Mouse (Mus musculus) neural tube, embryonic 12.5 days (tissue): ENCODE data around the gene Wwc1. TPM values are rescaled to one million over a fixed set of nuclear protein-coding genes. Genes with fewer than 3 reads are reported as not detected.

Source experiments
- ATAC-seq: fragments of 200-750 bp; cut with Nextera tagmentation; 2 replicates; pipeline ENCODE4 v1.8.0; 2017; ENCODE audit warnings: low read depth, mild to moderate bottlenecking, moderate TSS enrichment, moderate library complexity; ENCODE audit not compliant: low FRiP score
- H3K27ac ChIP-seq: fragments of 300-500 bp; sonication (generic); 2 replicates; pipeline ENCODE4 v1.5.1; 2016
- H3K27me3 ChIP-seq: fragments of 300-500 bp; sonication (generic); replicated peaks from 2 replicates; pipeline ENCODE4 v1.6.1; 2016; ENCODE audit warnings: mild to moderate bottlenecking
- H3K36me3 ChIP-seq: fragments of 300-500 bp; sonication (generic); 2 replicates; pipeline ENCODE4 v1.6.1; 2016; ENCODE audit warnings: mild to moderate bottlenecking
- H3K4me1 ChIP-seq: fragments of 300-500 bp; sonication (generic); 2 replicates; pipeline ENCODE4 v1.6.1; 2016
- H3K4me2 ChIP-seq: fragments of 300-500 bp; sonication (generic); replicated peaks from 2 replicates; pipeline ENCODE4 v1.6.1; 2016; ENCODE audit warnings: mild to moderate bottlenecking
- H3K4me3 ChIP-seq: fragments of 300-500 bp; sonication (generic); 2 replicates; pipeline ENCODE4 v1.5.1; 2016
- H3K9ac ChIP-seq: fragments of 300-500 bp; sonication (generic); 2 replicates; pipeline ENCODE4 v1.6.1; 2016; ENCODE audit warnings: mild to moderate bottlenecking
- H3K9me3 ChIP-seq: fragments of 300-500 bp; sonication (generic); 2 replicates; pipeline ENCODE4 v1.6.1; 2016; ENCODE audit warnings: mild to moderate bottlenecking
- WGBS: fragments of 180-500 bp; shearing (Covaris S2); methylation state at CpG from one replicate; pipeline ENCODE4 v1.1.7; 2016; 5-methylcytosine and 5-hydroxymethylcytosine counted together
- polyA plus RNA-seq: library from polyadenylated mRNA; unstranded; fragments of >200 nt; fragmentation: Nextera tagmentation; extraction: Ambion mirVana; gene quantifications from 2 replicates; pipeline ENCODE4 v1.2.1, GENCODE M21; 2016

The Wwc1 gene
- polyA plus RNA-seq, 1 experiment from 2014 or later = 15.5 TPM

DNA sequence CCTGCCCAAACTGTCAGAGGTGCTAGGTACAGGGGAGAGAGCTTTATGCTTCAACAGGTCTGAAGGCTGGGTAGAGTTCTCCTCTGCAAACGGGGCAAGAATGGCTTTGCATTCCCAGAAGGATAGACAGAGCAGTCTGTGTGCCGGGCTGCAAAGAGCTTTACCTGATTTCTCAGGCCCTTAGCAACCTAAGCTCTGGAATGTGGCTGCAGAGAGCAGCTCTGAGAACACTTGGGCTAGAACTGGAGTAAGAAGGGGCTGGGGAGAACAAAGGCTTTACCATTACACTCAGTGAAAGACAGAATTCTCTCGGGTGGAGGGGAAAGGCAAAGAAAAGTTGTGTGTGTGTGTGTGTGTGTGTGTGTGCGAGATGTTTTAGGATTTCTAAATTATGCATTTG, 86.9 kb downstream of the Wwc1 start:
- H3K9ac ChIP-seq = no peak overlapping the region
- ATAC-seq = no peak

DNA sequence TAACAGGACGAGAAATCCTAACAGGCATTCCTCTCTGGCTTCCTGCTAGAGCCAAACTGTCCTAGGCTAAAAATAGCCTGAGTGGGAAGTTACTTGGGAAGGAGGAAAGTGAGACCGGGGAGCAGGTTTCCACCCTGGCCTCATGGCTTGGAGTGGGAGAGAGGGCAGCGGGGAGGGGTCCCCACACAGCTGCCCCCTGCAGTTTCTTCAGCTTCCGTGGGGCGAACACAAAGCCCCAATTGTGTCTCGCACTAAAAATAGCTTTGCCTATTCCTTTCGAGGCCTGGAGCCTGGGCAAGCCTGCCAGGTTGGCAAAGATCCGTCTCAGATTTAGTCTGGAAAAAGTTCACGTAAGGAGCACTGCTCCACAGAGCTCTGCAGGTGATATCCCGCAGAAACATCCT, 87.3 kb downstream of the Wwc1 start:
- Histone ChIP-seq H3K4me1 (peaks cover 24% of the 10 kb centered on the region), H3K4me3 (no peak overlapping the region), H3K27me3 (no peaks in the 10 kb centered on the region), H3K4me2 (no peak overlapping the region), H3K9me3 (no peaks in the 10 kb centered on the region), H3K27ac (no peak overlapping the region; the same call in 1 of the 2 replicates), H3K36me3 (0 out of 2 replicates have a peak, but pooled peaks cover 11% of the 10 kb centered on the region), H3K9ac (no peak overlapping the region)
- WGBS = 34% methylated on average over 10 of the region's 10 CpGs
- ATAC-seq = no peak

More for the DNA sequence above, 86.9 kb downstream of the Wwc1 start:
- no peaks in the 10 kb centered on the region for H3K27me3 ChIP-seq
- peaks cover 24% of the 10 kb centered on the region for H3K4me1 ChIP-seq
- 0 out of 2 replicates have a peak, but pooled peaks cover 11% of the 10 kb centered on the region for H3K36me3 ChIP-seq
- H3K4me3 ChIP-seq = no peak overlapping the region
- peak overlapping the region; percentile 42; the same call in 1 of the 2 replicates for H3K27ac ChIP-seq
- no peak overlapping the region for H3K4me2 ChIP-seq
- 34% methylated on average over 4 of the region's 4 CpGs for WGBS
- no peaks in the 10 kb centered on the region for H3K9me3 ChIP-seq

DNA sequence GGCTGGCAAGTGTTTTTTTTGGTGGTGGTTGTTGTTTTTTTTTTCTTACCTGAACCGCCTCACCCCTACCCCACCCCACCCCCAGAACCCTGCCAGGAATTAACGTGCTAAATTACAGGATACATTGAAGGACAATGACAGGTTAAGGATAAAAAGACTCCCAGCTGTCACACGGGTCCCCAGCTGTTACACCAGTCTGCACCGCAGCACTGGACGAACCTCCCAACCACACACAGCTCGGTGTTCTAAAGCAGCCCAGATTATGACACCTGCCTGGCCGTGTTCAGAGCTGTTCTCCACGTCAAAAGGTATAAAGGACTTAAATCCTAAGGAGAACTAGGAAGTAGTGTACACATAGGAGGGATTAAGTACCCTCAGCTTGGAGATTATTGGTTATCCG, 88.0 kb downstream of the Wwc1 start:
- H3K4me2 ChIP-seq = no peak overlapping the region
- ATAC-seq = no peak
- H3K36me3 ChIP-seq = 0 out of 2 replicates have a peak, but pooled peaks cover 11% of the 10 kb centered on the region
- H3K9me3 ChIP-seq = no peaks in the 10 kb centered on the region
- WGBS = 69% methylated on average over 9 of the region's 9 CpGs
- H3K4me1 ChIP-seq = peaks cover 24% of the 10 kb centered on the region
- H3K27ac ChIP-seq = no peak overlapping the region
- H3K27me3 ChIP-seq = no peaks in the 10 kb centered on the region
- H3K4me3 ChIP-seq = no peak overlapping the region
- H3K9ac ChIP-seq = no peak overlapping the region

DNA sequence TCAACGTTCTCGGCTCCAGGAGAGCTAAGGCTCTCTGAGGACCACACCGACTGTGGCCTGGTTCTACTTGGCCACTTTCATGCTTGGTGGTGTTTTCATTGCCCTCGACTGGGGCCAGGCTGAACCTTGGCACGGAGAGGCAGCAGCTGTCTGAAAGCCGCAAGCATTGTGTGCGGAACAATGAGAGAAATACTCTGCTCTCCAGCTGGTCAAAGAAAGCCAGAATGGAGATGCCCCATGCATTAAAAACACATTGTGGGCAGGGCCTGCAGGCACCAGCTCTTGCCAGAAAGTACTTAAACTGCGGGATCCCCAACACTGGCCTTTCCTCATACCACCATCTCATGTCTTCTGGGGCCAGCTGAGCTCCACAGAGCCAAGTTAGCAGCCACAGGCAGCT, 91.5 kb downstream of the Wwc1 start:
- Histone ChIP-seq H3K4me2 (no peak overlapping the region), H3K9ac (no peak overlapping the region), H3K27ac (no peak overlapping the region), H3K4me3 (no peak overlapping the region), H3K36me3 (0 out of 2 replicates have a peak, but pooled peaks cover 11% of the 10 kb centered on the region), H3K4me1 (peaks cover 24% of the 10 kb centered on the region), H3K9me3 (no peaks in the 10 kb centered on the region), H3K27me3 (no peaks in the 10 kb centered on the region)
- 51% methylated on average over 8 of the region's 8 CpGs for WGBS
- ATAC-seq = peak; percentile 65

DNA sequence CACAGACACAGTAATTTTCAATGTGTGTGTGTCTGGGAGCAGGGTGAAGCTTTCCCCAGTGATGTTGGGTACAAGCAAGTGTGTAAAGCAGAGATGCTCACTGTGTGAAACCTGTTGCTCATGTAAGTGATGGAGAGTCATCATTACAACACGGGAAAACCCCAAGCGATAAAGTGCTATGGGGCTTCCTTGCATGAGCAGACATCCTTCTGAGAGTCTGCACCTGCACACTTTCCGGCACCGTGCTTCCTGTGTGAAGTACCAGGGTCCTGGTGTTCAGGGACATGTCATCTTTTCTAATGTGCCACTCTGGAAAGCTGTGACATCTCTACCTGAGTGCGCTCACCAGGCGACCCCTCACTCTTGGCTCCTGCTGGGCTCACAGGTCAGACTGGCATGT, 97.5 kb downstream of the Wwc1 start:
- no peak overlapping the region for H3K27ac ChIP-seq
- H3K4me2 ChIP-seq = no peak overlapping the region
- H3K4me3 ChIP-seq = no peak overlapping the region
- H3K9ac ChIP-seq = no peak overlapping the region
- H3K27me3 ChIP-seq = no peaks in the 10 kb centered on the region
- 95% methylated on average over 6 of the region's 6 CpGs for WGBS
- H3K4me1 ChIP-seq = peaks cover 14% of the 10 kb centered on the region
- peaks cover 12% of the 10 kb centered on the region for H3K36me3 ChIP-seq
- no peak for ATAC-seq
- no peaks in the 10 kb centered on the region for H3K9me3 ChIP-seq

DNA sequence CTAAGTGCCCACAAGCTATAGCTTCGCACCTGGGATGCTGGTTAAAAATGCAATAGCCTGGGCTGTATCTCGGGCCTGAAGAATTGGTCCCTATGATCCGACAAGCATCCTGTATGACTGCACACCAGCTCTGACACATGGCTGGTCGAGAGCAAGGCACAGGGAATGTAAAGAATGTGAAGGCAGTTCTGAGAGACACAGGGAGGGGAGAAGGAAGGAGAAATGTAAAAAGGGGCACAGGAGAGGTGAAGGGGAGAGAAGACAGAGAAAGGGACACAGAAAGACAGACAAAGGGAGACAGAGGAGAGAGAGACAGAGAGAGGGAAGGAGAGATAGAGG, 101.8 kb downstream of the Wwc1 start:
- Histone ChIP-seq H3K9me3 (no peaks in the 10 kb centered on the region), H3K4me2 (no peak overlapping the region), H3K4me3 (no peak overlapping the region), H3K36me3 (peaks cover 21% of the 10 kb centered on the region), H3K27ac (peak overlapping the region; percentile 11; the same call in 1 of the 2 replicates), H3K9ac (no peak overlapping the region), H3K4me1 (peaks cover 33% of the 10 kb centered on the region), H3K27me3 (no peaks in the 10 kb centered on the region)
- WGBS = 45% methylated on average over 4 of the region's 4 CpGs
- no peak for ATAC-seq

DNA sequence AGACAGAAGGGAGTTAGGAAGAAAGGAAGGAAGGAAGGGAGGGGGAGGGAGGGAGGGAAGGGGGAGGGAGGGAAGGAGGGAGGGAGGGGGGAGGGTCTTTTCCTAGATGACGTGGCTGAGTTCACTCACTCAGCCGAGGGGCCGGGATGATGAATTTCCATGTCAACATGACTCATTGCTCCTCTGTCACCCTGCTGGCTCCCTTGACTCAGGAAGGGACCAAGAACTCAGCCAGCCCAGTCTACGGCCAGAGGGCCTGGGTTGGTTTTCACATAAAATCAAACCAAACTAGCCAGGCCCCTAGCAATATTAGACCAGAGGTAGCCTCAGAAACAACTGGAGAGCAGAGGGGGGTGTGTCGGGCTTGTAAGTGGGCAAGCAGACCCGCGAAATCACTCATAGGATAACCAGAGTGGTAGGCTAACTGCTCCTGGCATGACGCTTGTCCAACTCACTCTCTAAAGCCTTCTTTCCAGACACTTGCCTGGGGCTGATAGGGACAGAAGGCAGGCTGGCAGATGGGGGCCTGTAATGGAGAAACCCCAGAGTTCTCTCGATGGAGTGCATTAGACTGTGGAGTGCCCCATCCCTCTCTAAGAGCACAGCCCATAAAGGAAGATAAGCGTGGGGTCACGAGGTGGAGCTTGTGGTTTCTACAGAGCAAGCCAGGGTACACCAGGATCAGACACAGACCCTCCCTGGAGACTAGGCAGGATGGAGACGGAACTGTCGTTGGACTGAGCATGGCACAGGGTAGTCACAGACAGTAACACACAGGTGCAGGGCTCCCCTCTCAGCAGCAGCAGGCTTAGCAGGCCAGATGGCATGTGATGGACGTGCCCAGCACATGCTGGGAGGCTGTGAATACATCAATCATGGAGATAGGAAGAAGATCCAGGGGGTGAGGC, 102.4 kb downstream of the Wwc1 start:
- 48% methylated on average over 14 of the region's 14 CpGs for WGBS
- H3K36me3 ChIP-seq = peaks cover 15% of the 10 kb centered on the region; the same call in 1 of the 2 replicates
- H3K4me2 ChIP-seq = no peak overlapping the region; the same call in 1 of the 2 replicates
- H3K9ac ChIP-seq = no peak overlapping the region
- H3K27me3 ChIP-seq = no peaks in the 10 kb centered on the region
- H3K27ac ChIP-seq = peak overlapping the region; percentile 11; the same call in 1 of the 2 replicates
- no peak overlapping the region for H3K4me3 ChIP-seq
- peaks cover 35% of the 10 kb centered on the region for H3K4me1 ChIP-seq
- H3K9me3 ChIP-seq = no peaks in the 10 kb centered on the region
- peak; percentile 77 for ATAC-seq

DNA sequence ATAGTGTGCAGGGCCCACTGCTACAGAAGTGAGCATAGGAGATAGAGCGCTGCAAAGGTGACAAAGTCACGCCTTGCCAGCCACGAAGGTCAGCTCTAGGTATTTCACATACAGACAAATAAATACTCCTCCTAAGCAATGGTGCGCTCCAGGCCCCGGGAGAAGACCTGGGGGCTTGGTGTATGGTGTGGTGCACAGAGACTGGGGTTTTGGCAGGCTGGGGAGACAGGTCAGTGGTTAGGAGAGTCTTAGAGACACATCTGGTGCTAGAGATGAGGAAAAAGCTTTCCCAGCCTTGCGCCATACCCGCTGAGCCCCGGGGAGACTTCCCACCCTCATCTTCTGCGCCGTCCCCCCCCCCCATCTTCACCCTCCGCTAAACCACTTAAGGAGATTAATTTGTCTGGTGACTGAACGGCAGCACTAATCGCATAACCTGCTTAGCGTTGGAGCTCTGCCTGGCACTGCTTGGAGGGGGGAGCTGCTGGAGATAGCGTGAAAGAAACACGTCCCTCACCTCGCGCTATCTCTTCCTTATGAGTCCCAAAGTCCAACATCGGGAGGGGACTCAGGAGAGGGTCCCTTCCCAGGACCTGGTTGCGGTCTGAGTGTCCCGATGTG, 106.6 kb downstream of the Wwc1 start:
- Histone ChIP-seq H3K9ac (0 out of 2 replicates have a peak overlapping the region, but pooled peaks have one; percentile 1), H3K27ac (no peak overlapping the region), H3K27me3 (no peaks in the 10 kb centered on the region; the same call in 1 of the 2 replicates), H3K4me1 (peaks cover 31% of the 10 kb centered on the region), H3K9me3 (no peaks in the 10 kb centered on the region), H3K36me3 (peaks cover 22% of the 10 kb centered on the region), H3K4me3 (no peak overlapping the region), H3K4me2 (peak overlapping the region; percentile 21)
- ATAC-seq = 0 out of 2 replicates have a peak, but pooled peaks have one; percentile 19
- WGBS = 43% methylated on average over 21 of the region's 21 CpGs

DNA sequence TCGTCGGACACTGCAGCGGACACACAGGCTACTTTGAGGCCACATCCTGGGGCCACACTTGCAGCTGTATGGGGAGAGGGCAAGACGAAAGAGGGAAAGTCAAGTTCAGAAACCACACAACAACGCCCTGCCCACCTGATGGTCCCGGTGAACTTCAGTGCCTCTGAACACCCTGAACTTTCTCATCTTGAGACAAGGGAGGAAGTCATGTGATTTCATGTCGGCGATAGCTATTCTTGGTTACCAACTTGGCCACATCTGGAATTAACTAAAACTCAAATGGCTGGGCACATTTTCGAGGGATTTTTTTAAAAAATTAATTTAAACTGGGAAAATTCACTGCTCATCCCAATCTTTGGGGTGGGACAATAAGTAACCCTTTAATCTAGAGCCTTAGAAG, 109.4 kb downstream of the Wwc1 start:
- Histone ChIP-seq H3K4me2 (no peak overlapping the region), H3K9me3 (no peaks in the 10 kb centered on the region), H3K4me3 (no peak overlapping the region), H3K27ac (no peak overlapping the region), H3K27me3 (no peaks in the 10 kb centered on the region; the same call in 1 of the 2 replicates), H3K36me3 (peaks cover 24% of the 10 kb centered on the region), H3K4me1 (peaks cover 29% of the 10 kb centered on the region), H3K9ac (no peak overlapping the region)
- no peak for ATAC-seq
- WGBS = 89% methylated on average over 9 of the region's 9 CpGs

DNA sequence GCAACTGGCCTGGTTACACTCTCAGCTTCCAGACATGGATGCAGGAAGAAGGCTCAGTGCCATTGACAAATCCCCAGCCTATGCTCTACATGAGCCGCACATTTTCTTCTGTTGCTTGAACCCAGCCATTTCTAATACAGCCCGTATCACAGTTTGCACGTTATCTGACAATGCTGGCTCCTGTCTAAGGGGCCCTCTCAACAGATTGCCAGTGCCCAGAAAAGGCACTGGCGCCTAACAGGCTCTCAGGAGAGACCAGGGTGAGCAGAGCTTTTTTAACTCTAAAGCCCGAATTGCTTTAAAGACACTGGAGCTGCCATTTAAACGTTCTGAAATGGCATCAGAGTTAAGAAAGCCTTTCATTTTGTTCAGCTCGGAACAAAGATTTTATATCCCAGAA, 114.2 kb downstream of the Wwc1 start:
- whole genome bisulfite sequencing = 44% methylated on average over 7 of the region's 7 CpGs
- H3K4me1 ChIP-seq = peaks cover 30% of the 10 kb centered on the region
- H3K4me3 ChIP-seq = no peak overlapping the region
- no peaks in the 10 kb centered on the region; the same call in 1 of the 2 replicates for H3K27me3 ChIP-seq
- no peaks in the 10 kb centered on the region for H3K9me3 ChIP-seq
- no peak for ATAC-seq
- peaks cover 18% of the 10 kb centered on the region for H3K36me3 ChIP-seq
- peak overlapping the region; percentile 74 for H3K27ac ChIP-seq
- no peak overlapping the region for H3K9ac ChIP-seq
- H3K4me2 ChIP-seq = no peak overlapping the region

DNA sequence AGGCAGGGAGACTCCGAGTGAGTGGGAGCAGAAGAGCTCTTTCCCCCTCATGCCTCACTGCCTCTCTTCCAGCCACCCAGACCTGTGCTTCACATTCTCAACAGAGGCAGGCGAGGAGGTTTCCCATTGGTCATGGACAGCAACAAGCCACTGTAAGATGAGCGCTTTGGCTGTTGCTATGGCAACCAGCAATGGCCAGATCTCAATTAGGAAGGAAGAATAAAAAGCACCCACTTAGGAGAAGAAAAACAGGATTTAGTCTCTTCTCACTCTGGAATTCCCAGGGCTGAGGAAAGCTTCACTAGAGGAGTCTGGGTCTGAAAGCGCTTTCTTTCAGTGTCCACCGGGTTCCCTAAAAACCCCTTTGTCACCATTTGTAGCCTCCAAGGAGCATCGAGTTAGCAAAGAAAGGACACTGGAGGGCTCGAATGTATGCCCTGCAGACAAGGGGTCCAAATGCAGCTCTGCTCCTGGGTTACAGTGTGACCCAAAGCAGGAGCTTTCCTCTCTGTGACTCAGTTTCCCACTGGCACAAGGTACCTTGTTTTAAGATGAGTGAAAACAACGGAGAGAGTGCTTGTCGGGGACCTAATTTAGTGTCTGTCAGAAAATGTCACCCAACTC, 115.2 kb downstream of the Wwc1 start:
- peak; percentile 93 for ATAC-seq
- Histone ChIP-seq H3K9me3 (no peaks in the 10 kb centered on the region), H3K4me1 (peaks cover 30% of the 10 kb centered on the region), H3K4me3 (no peak overlapping the region), H3K9ac (peak overlapping the region; percentile 7; the same call in 1 of the 2 replicates), H3K27me3 (no peaks in the 10 kb centered on the region), H3K36me3 (peaks cover 12% of the 10 kb centered on the region; the same call in 1 of the 2 replicates), H3K4me2 (peak overlapping the region; percentile 37), H3K27ac (peak overlapping the region; percentile 74)
- 12% methylated on average over 9 of the region's 9 CpGs for WGBS

DNA sequence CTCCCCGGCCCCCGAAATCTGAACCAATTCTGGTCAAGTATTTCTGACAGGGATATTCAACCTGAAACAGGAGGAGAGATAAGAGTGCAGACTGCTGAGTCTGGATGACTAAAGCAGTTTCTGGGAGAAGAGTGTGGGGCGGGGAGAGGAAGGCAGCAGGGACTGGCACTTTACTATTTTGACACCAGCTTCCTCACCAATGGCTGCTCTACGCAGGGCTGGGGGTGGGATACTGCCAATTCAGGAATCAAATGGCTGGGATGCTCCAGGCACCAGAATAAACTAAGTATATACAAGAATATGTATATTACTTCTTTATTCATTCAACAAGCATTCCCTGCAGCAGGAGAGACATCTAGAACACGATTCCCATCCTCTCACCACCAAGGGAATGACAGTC, 116.7 kb downstream of the Wwc1 start:
- no peak overlapping the region for H3K27ac ChIP-seq
- no peaks in the 10 kb centered on the region for H3K9me3 ChIP-seq
- H3K36me3 ChIP-seq = peaks cover 5% of the 10 kb centered on the region; the same call in 1 of the 2 replicates
- no peaks in the 10 kb centered on the region for H3K27me3 ChIP-seq
- no peak overlapping the region for H3K9ac ChIP-seq
- no peak for ATAC-seq
- no peak overlapping the region for H3K4me2 ChIP-seq
- H3K4me3 ChIP-seq = no peak overlapping the region
- H3K4me1 ChIP-seq = peaks cover 30% of the 10 kb centered on the region
- WGBS = 89% methylated on average over 5 of the region's 5 CpGs
